Mouse (Mus musculus): ENCODE measurements at regions not wholly inside any gene's neighbourhood (a gene's known extent, or its start where the extent isn't known, plus 50 kb on each side); places are given as distances from the start of the nearest gene placed in this dataset.

DNA sequence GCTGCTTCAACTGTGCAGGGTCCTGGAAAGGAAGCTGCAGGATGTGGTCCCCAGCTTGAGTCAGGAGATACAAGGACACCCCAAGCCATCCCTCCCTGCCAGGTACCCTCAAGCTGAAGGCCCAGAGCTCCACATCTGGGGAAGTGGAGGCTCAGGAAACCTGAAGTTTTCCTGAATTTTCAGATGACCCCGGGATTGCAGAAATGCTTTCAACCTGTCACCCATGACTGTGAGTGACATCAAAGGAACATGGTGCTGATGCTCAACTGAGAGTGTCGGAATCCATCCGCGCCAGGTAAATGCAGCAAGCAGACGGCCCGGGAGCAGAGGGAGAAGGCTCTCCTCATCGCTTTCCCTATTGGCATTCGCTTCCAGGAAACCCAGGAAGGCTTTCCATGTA lies 267.6 kb upstream of the Zfp637 start:
- ATAC-seq (ENCODE audit: low read depth) (no peak), DNase-seq (ENCODE audit: low spot score) (no peak)
- Histone ChIP-seq H3K4me2 (ENCODE audit: low read depth, low read length) (no peak overlapping the region), H3K36me3 (ENCODE audit: control insufficient read depth, insufficient read depth, low read length) (no peaks in the 10 kb centered on the region), H3K9me3 (ENCODE audit: control insufficient read depth, low read length) (no peaks in the 10 kb centered on the region), H3K4me3 (ENCODE audit: low read depth, low read length) (no peak overlapping the region), H3K4me1 (ENCODE audit: control insufficient read depth, insufficient read depth, low read length) (peaks cover 11% of the 10 kb centered on the region), H3K27me3 (replicated peaks; ENCODE audit: control insufficient read depth, insufficient read depth, low read length) (no peaks in the 10 kb centered on the region), H3K9ac (ENCODE audit: low read depth, low read length) (no peak overlapping the region), H3K27ac (replicated peaks; ENCODE audit: low read depth, low read length) (no peak overlapping the region)
- WGBS: 89% methylated on average over 8 of the region's 8 CpGs

DNA sequence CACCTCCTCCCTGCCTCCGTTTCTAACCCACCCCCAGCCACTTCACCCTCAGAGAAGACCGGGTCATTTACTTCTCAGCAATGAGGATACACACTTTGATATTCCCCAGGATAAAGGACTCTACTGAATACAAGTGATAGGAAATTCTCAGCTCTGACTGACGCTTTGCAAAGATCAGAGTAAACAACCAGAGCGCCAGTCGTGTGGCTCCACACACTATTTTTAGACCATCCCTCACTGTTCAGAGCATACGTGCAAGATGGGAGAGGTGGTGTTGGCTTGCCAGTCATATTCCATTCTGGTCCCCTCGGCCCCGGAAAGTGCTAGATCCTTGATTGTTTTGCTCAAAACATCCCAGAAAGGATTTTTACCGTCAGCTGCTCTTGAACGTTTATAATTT lies 266.8 kb upstream of the Zfp637 start:
- DNase-seq (ENCODE audit: low spot score) (no peak), ATAC-seq (ENCODE audit: low read depth) (no peak)
- no peaks in the 10 kb centered on the region for H3K27me3 ChIP-seq (replicated peaks; ENCODE audit: control insufficient read depth, insufficient read depth, low read length)
- WGBS: 70% methylated on average over 10 of the region's 10 CpGs
- H3K9me3 ChIP-seq (ENCODE audit: control insufficient read depth, low read length): no peaks in the 10 kb centered on the region
- no peak overlapping the region for H3K9ac ChIP-seq (ENCODE audit: low read depth, low read length)
- H3K36me3 ChIP-seq (ENCODE audit: control insufficient read depth, insufficient read depth, low read length): no peaks in the 10 kb centered on the region
- H3K4me1 ChIP-seq (ENCODE audit: control insufficient read depth, insufficient read depth, low read length): peaks cover 11% of the 10 kb centered on the region
- no peak overlapping the region for H3K4me2 ChIP-seq (ENCODE audit: low read depth, low read length)
- H3K27ac ChIP-seq (replicated peaks; ENCODE audit: low read depth, low read length): no peak overlapping the region
- H3K4me3 ChIP-seq (ENCODE audit: low read depth, low read length): no peak overlapping the region

DNA sequence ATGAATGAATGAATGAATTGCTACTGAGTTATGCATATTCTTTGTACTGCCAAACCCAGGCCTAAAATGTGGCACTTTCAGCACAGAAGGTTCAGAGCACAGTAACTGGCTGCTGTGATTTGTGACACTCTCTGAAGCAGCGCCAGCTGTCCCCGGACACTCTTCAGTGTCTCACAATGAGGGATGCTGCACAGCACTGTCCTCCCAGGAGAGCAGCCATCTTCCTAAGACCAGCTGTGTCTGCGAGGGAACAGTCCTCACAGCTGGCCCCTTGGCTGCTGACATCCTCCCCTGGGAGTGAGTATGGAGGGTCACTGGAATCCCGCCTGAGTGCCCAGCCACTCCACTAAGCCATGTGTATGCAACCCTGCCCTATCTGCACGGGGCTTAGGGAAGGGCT lies 265.9 kb upstream of the Zfp637 start:
- H3K4me2 ChIP-seq (ENCODE audit: low read depth, low read length): no peak overlapping the region
- DNase-seq (ENCODE audit: low spot score) (no peak), ATAC-seq (ENCODE audit: low read depth) (no peak)
- no peak overlapping the region for H3K4me3 ChIP-seq (ENCODE audit: low read depth, low read length)
- H3K27me3 ChIP-seq (replicated peaks; ENCODE audit: control insufficient read depth, insufficient read depth, low read length): no peaks in the 10 kb centered on the region
- no peak overlapping the region for H3K27ac ChIP-seq (replicated peaks; ENCODE audit: low read depth, low read length)
- H3K9ac ChIP-seq (ENCODE audit: low read depth, low read length): no peak overlapping the region
- no peaks in the 10 kb centered on the region for H3K9me3 ChIP-seq (ENCODE audit: control insufficient read depth, low read length)
- 68% methylated on average over 5 of the region's 5 CpGs for WGBS
- H3K4me1 ChIP-seq (ENCODE audit: control insufficient read depth, insufficient read depth, low read length): peaks cover 11% of the 10 kb centered on the region
- no peaks in the 10 kb centered on the region for H3K36me3 ChIP-seq (ENCODE audit: control insufficient read depth, insufficient read depth, low read length)

DNA sequence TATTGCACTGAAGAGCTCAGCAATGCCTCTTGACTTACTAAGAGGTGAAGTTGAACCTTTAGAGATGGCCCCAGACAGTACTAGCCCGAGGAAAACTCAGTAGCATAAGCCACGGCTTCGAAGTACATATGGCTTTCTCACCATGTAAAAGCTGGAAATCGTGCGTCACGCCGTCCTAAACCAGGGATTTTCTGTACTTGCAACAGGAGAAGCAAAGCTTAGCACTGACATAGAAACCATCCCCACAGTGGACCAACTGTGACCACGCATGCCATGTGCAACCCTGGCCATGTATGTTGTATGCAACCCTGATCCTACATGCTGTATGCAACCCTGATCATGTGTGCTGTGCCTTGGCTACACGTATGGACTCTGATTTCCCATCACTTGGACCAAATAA lies 265.0 kb upstream of the Zfp637 start:
- Histone ChIP-seq H3K36me3 (ENCODE audit: control insufficient read depth, insufficient read depth, low read length) (no peaks in the 10 kb centered on the region), H3K4me3 (ENCODE audit: low read depth, low read length) (no peak overlapping the region), H3K9ac (ENCODE audit: low read depth, low read length) (no peak overlapping the region), H3K4me1 (ENCODE audit: control insufficient read depth, insufficient read depth, low read length) (peaks cover 7% of the 10 kb centered on the region), H3K9me3 (ENCODE audit: control insufficient read depth, low read length) (no peaks in the 10 kb centered on the region), H3K27me3 (replicated peaks; ENCODE audit: control insufficient read depth, insufficient read depth, low read length) (no peaks in the 10 kb centered on the region), H3K4me2 (ENCODE audit: low read depth, low read length) (no peak overlapping the region), H3K27ac (replicated peaks; ENCODE audit: low read depth, low read length) (no peak overlapping the region)
- ATAC-seq (ENCODE audit: low read depth): no peak
- no peak for DNase-seq (ENCODE audit: low spot score)
- WGBS: 79% methylated on average over 9 of the region's 9 CpGs

DNA sequence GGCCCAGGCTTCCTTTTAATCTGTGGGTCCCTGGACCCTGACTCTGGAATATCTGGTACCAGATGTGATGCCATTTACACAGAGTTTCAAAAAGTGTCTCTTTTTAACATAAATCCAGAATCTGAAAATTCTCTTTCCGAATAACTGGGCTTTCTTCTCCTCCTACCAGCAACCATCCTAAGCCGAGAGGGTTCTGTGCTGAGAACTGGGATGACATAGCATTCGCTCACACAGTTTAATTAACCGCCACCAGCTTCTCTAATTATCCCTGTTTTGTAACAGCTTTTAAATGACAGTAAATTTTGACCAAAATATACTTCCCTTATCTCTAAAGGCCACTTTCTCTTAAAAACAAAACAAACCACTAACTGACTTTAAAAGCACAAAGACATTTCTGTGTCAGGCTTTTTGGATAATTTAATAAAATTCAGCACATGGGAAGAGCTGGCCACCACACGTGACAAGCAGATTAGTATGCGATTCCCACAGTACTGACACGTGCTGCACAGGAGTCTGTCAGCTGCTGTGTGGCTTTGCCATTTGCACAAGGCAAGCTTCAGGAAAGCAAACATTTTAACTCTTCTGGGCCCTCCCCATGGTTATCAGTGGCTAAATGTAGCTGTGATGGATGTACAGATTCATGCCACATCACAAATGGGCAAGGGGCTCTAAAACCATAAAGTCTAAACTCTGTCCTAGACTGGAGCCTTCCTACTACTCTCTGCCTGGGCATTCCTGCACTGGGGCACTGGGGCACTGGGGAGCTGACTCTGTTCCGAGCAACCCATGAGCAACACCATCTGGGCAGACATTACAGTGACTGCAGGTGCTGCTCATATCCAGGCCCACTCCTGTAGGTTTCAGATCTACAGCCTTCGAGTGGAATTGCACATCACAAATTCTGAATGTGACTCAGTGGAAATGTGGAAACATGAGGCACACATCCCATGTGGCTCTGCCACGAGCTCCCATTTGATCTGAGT lies 263.1 kb upstream of the Zfp637 start:
- no peak for ATAC-seq (ENCODE audit: low read depth)
- Histone ChIP-seq H3K4me3 (ENCODE audit: low read depth, low read length) (no peak overlapping the region), H3K4me2 (ENCODE audit: low read depth, low read length) (no peak overlapping the region), H3K27ac (replicated peaks; ENCODE audit: low read depth, low read length) (no peak overlapping the region), H3K36me3 (ENCODE audit: control insufficient read depth, insufficient read depth, low read length) (no peaks in the 10 kb centered on the region), H3K27me3 (replicated peaks; ENCODE audit: control insufficient read depth, insufficient read depth, low read length) (no peaks in the 10 kb centered on the region), H3K9me3 (ENCODE audit: control insufficient read depth, low read length) (no peaks in the 10 kb centered on the region), H3K9ac (ENCODE audit: low read depth, low read length) (no peak overlapping the region), H3K4me1 (ENCODE audit: control insufficient read depth, insufficient read depth, low read length) (peaks cover 2% of the 10 kb centered on the region; the same call in 1 of the 2 replicates)
- 66% methylated on average over 10 of the region's 10 CpGs for WGBS
- peak; percentile 45 for DNase-seq (ENCODE audit: low spot score)

DNA sequence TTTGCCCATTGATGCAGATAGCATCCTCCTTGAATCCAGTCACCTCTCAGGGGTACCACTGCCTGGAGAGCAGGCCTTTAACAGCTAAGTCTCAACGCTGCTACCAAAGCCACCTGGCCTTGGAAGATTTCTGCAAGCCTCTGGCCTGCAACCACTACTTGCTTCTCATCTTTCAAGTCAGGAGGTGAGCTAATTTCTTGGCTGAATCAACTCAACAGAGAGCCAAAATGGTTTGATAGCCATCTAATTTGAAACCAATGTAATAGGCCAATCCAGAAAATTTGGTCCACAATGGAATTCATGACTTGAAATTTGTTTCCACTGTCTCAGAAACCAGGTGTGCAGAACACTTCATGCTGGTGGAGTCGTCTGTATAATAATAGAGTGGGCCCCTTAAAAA lies 260.0 kb upstream of the Zfp637 start:
- no peak for ATAC-seq (ENCODE audit: low read depth)
- Histone ChIP-seq H3K4me1 (ENCODE audit: control insufficient read depth, insufficient read depth, low read length) (0 out of 2 replicates have a peak, but pooled peaks cover 2% of the 10 kb centered on the region), H3K4me2 (ENCODE audit: low read depth, low read length) (no peak overlapping the region), H3K9ac (ENCODE audit: low read depth, low read length) (no peak overlapping the region), H3K4me3 (ENCODE audit: low read depth, low read length) (no peak overlapping the region), H3K9me3 (ENCODE audit: control insufficient read depth, low read length) (no peaks in the 10 kb centered on the region), H3K27me3 (replicated peaks; ENCODE audit: control insufficient read depth, insufficient read depth, low read length) (no peaks in the 10 kb centered on the region), H3K27ac (replicated peaks; ENCODE audit: low read depth, low read length) (no peak overlapping the region), H3K36me3 (ENCODE audit: control insufficient read depth, insufficient read depth, low read length) (no peaks in the 10 kb centered on the region)
- WGBS: 63% methylated on average over 2 of the region's 2 CpGs
- DNase-seq (ENCODE audit: low spot score): peak; percentile 69

DNA sequence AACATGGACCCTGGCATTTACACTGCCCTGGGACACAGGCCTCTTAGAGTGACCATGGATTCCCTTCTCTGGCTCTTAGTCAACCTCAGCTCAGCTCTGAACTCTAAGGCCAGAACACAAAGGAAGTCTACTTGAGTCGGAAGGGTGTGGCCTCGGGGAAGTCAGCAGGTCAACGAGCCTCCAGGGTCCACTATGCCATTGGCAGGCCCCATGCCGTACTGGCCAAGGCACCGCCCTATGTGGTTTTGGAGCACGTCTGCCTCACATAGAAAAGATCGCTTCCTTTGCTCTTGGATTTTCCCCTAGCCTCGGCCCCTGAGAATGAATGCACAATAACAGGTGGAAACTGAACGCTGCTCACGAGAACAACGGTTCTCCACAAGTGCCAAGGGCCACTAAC lies 257.9 kb upstream of the Zfp637 start:
- 88% methylated on average over 11 of the region's 11 CpGs for WGBS

DNA sequence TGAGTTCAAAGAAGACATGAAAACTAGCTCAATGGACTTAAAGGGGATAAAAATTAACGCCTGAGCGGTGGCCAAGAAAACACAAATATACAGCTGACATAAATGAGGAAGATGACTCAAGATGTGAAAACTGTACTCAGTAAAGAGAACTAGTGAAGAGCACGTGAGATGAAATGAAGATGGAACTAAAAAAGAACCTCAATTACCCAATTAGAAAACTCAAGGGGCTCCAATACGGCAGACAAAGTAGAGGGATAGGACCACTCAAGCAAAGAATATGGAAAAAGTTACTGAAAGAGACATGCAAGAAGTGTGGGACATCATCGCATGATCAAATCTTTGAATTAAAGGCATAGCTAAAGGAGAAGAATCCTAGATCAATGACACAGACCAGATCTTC lies 256.4 kb upstream of the Zfp637 start:
- Histone ChIP-seq H3K4me2 (ENCODE audit: low read depth, low read length) (no peak overlapping the region), H3K36me3 (ENCODE audit: control insufficient read depth, insufficient read depth, low read length) (no peaks in the 10 kb centered on the region), H3K9ac (ENCODE audit: low read depth, low read length) (no peak overlapping the region), H3K27me3 (replicated peaks; ENCODE audit: control insufficient read depth, insufficient read depth, low read length) (no peaks in the 10 kb centered on the region), H3K4me3 (ENCODE audit: low read depth, low read length) (no peak overlapping the region), H3K4me1 (ENCODE audit: control insufficient read depth, insufficient read depth, low read length) (no peaks in the 10 kb centered on the region), H3K9me3 (ENCODE audit: control insufficient read depth, low read length) (no peaks in the 10 kb centered on the region), H3K27ac (replicated peaks; ENCODE audit: low read depth, low read length) (no peak overlapping the region)
- 91% methylated on average over 5 of the region's 5 CpGs for WGBS
- no peak for DNase-seq (ENCODE audit: low spot score)
- no peak for ATAC-seq (ENCODE audit: low read depth)

More for the DNA sequence above, 257.9 kb upstream of the Zfp637 start:
- no peaks in the 10 kb centered on the region for H3K36me3 ChIP-seq (ENCODE audit: control insufficient read depth, insufficient read depth, low read length)
- DNase-seq (ENCODE audit: low spot score): no peak
- H3K27ac ChIP-seq (replicated peaks; ENCODE audit: low read depth, low read length): no peak overlapping the region
- H3K4me2 ChIP-seq (ENCODE audit: low read depth, low read length): no peak overlapping the region
- H3K4me3 ChIP-seq (ENCODE audit: low read depth, low read length): no peak overlapping the region
- no peak overlapping the region for H3K9ac ChIP-seq (ENCODE audit: low read depth, low read length)
- H3K4me1 ChIP-seq (ENCODE audit: control insufficient read depth, insufficient read depth, low read length): 0 out of 2 replicates have a peak, but pooled peaks cover under 1% of the 10 kb centered on the region
- ATAC-seq (ENCODE audit: low read depth): no peak
- H3K9me3 ChIP-seq (ENCODE audit: control insufficient read depth, low read length): no peaks in the 10 kb centered on the region
- H3K27me3 ChIP-seq (replicated peaks; ENCODE audit: control insufficient read depth, insufficient read depth, low read length): no peaks in the 10 kb centered on the region
